Mouse (Mus musculus) lung, postnatal 36 days (tissue): ENCODE results near the gene Kcnn3.

Source experiments
- DNase-seq: peaks from one replicate; pipeline ENCODE4 v3.0.0; 2022; ENCODE audit warnings: mixed read lengths

The Kcnn3 gene

GRCm38 (mm10) chr3:89617360-89617759, 97.4 kb downstream of the Kcnn3 start:
- DNase-seq: no peak

GRCm38 (mm10) chr3:89622825-89623224, 102.9 kb downstream of the Kcnn3 start:
- DNase-seq: no peak

- DNase-seq: no peak
These were observed 103.6 kb downstream of the Kcnn3 start for GRCm38 (mm10) chr3:89623531-89623930.

- DNase-seq: no peak
These were observed 104.0 kb downstream of the Kcnn3 start for GRCm38 (mm10) chr3:89624001-89624400.

GRCm38 (mm10) chr3:89624814-89625445, 105.0 kb downstream of the Kcnn3 start:
- DNase-seq: no peak

- no peak for DNase-seq
These were observed 106.6 kb downstream of the Kcnn3 start for GRCm38 (mm10) chr3:89626556-89626955.

- DNase-seq: no peak
These were observed 109.8 kb downstream of the Kcnn3 start for GRCm38 (mm10) chr3:89629811-89630210.

GRCm38 (mm10) chr3:89631750-89632149, 111.8 kb downstream of the Kcnn3 start:
- peak; percentile 35 for DNase-seq

GRCm38 (mm10) chr3:89633531-89633930, 113.6 kb downstream of the Kcnn3 start:
- no peak for DNase-seq

- DNase-seq: no peak
These were observed 114.0 kb downstream of the Kcnn3 start for GRCm38 (mm10) chr3:89633941-89634340.

GRCm38 (mm10) chr3:89640804-89641203, 120.8 kb downstream of the Kcnn3 start:
- no peak for DNase-seq

GRCm38 (mm10) chr3:89643391-89643790, 123.4 kb downstream of the Kcnn3 start:
- DNase-seq: no peak

GRCm38 (mm10) chr3:89646813-89647255, 126.9 kb downstream of the Kcnn3 start:
- DNase-seq: peak; percentile 60

- DNase-seq: no peak
These were observed 127.4 kb downstream of the Kcnn3 start for GRCm38 (mm10) chr3:89647268-89647874.

GRCm38 (mm10) chr3:89649890-89650289, 129.9 kb downstream of the Kcnn3 start:
- DNase-seq: no peak

- DNase-seq: no peak
These were observed 133.4 kb downstream of the Kcnn3 start for GRCm38 (mm10) chr3:89653231-89653954.

GRCm38 (mm10) chr3:89657092-89657491, 137.1 kb downstream of the Kcnn3 start:
- DNase-seq: no peak

GRCm38 (mm10) chr3:89658457-89658856, 138.5 kb downstream of the Kcnn3 start:
- DNase-seq: no peak

GRCm38 (mm10) chr3:89659938-89660620, 140.1 kb downstream of the Kcnn3 start:
- no peak for DNase-seq

- DNase-seq: no peak
These were observed 144.8 kb downstream of the Kcnn3 start for GRCm38 (mm10) chr3:89664808-89665207.

GRCm38 (mm10) chr3:89667131-89667530, 147.2 kb downstream of the Kcnn3 start:
- DNase-seq: peak; percentile 10

GRCm38 (mm10) chr3:89671334-89671733, 151.4 kb downstream of the Kcnn3 start:
- no peak for DNase-seq

- DNase-seq: no peak
These were observed 152.8 kb downstream of the Kcnn3 start for GRCm38 (mm10) chr3:89672573-89673317.
